Mouse (Mus musculus) lung, postnatal 0 days (tissue): ENCODE results near the gene Vsig4.

Experiments
- CTCF ChIP-seq: IDR thresholded peaks from 2 replicates; pipeline ENCODE4 v1.5.1; 2016; ENCODE audit warnings: antibody characterized with exemption, mild to moderate bottlenecking
- EP300 ChIP-seq: IDR thresholded peaks from 2 replicates; pipeline ENCODE4 v1.6.1; 2016; ENCODE audit warnings: antibody characterized with exemption, mild to moderate bottlenecking, control low read depth

DNA sequence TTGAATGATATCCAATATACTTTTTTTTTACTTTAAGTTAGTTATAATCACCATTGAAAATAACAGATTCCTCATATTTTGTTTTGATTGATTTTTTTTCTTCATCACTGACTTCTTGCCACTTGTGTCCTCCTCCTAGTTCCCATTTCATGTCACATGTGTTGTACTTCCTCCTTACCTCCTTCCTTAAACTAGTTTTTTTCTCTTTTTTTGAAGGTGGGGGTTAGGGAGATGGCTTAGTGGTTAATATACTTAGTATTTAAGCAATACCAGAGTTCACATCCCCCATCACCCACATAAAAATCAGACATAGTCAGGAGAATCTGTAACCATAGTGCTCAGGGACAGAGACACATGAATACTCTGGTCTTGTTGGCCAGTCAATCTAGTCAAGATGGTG lies 36.7 kb downstream of the Vsig4 start:
- TF ChIP-seq EP300 (no peak), CTCF (no peak)
